Mouse (Mus musculus) cortical plate, adult 2 months (tissue): Measurements from ENCODE around the gene Cox4i1. TPM values are rescaled to one million over a fixed set of nuclear protein-coding genes. Genes with fewer than 3 reads are reported as not detected.

Experiments used
- H3K27ac ChIP-seq: fragments of 200-500 bp; 2 replicates; pipeline ENCODE4 v1.5.1; 2012; ENCODE audit warnings: low read length, control low read depth, inconsistent platforms; ENCODE audit not compliant: insufficient read depth
- H3K4me1 ChIP-seq: fragments of 200-500 bp; 2 replicates; pipeline ENCODE4 v1.6.1; 2011; ENCODE audit warnings: low read length; ENCODE audit not compliant: control insufficient read depth, insufficient read depth
- H3K4me3 ChIP-seq: fragments of 200-500 bp; 2 replicates; pipeline ENCODE4 v1.5.1; 2011; ENCODE audit warnings: mild to moderate bottlenecking, low read length, control low read depth; ENCODE audit not compliant: insufficient read depth
- CTCF ChIP-seq: fragments of 200-500 bp; IDR thresholded peaks from 2 replicates; pipeline ENCODE4 v1.5.1; 2011; ENCODE audit warnings: mild to moderate bottlenecking, control low read depth, low read length; ENCODE audit not compliant: insufficient read depth; ENCODE audit errors: extremely low read depth
- POLR2A ChIP-seq: fragments of 200-500 bp; IDR thresholded peaks from 2 replicates; pipeline ENCODE4 v1.6.1; 2011; ENCODE audit warnings: mild to moderate bottlenecking, low read length, control low read depth; ENCODE audit not compliant: insufficient read depth; ENCODE audit errors: extremely low read depth
- polyA plus RNA-seq: library from polyadenylated mRNA; depleted of rRNA; stranded (reverse); fragments of >200 nt; gene quantifications from 2 replicates; pipeline ENCODE4 v1.2.3, GENCODE M21; 2012

The Cox4i1 gene
- polyA plus RNA-seq, 1 experiment = 2,189 TPM

- no peaks in the 10 kb centered on the region for H3K4me1 ChIP-seq
- no peak overlapping the region for H3K4me3 ChIP-seq
- H3K27ac ChIP-seq = peak overlapping the region; percentile 7; the same call in 1 of the 2 replicates
- TF ChIP-seq POLR2A = no peak
- no peak for TF ChIP-seq CTCF
These were observed 31.5 kb downstream of the Cox4i1 start for GRCm38 (mm10) chr8:120699565-120699964.

GRCm38 (mm10) chr8:120700053-120700452, 32.0 kb downstream of the Cox4i1 start:
- no peak overlapping the region for H3K4me3 ChIP-seq
- TF ChIP-seq CTCF = no peak
- no peak for TF ChIP-seq POLR2A
- peak overlapping the region; percentile 7; the same call in 1 of the 2 replicates for H3K27ac ChIP-seq
- no peaks in the 10 kb centered on the region for H3K4me1 ChIP-seq

- H3K4me3 ChIP-seq = no peak overlapping the region
- TF ChIP-seq POLR2A (no peak), CTCF (no peak)
- H3K27ac ChIP-seq = no peak overlapping the region
- H3K4me1 ChIP-seq = no peaks in the 10 kb centered on the region
These were observed 33.9 kb downstream of the Cox4i1 start for GRCm38 (mm10) chr8:120701758-120702465.

GRCm38 (mm10) chr8:120704203-120704602, 36.2 kb downstream of the Cox4i1 start:
- Histone ChIP-seq H3K4me3 (no peak overlapping the region), H3K27ac (no peak overlapping the region), H3K4me1 (no peaks in the 10 kb centered on the region)
- TF ChIP-seq CTCF (no peak), POLR2A (no peak)

- no peaks in the 10 kb centered on the region for H3K4me1 ChIP-seq
- H3K4me3 ChIP-seq = no peak overlapping the region
- TF ChIP-seq CTCF (no peak), POLR2A (no peak)
- no peak overlapping the region for H3K27ac ChIP-seq
These were observed 37.1 kb downstream of the Cox4i1 start for GRCm38 (mm10) chr8:120705163-120705562.

GRCm38 (mm10) chr8:120706193-120706592, 38.2 kb downstream of the Cox4i1 start:
- no peak for TF ChIP-seq CTCF
- TF ChIP-seq POLR2A = no peak
- Histone ChIP-seq H3K27ac (no peak overlapping the region), H3K4me1 (no peaks in the 10 kb centered on the region), H3K4me3 (no peak overlapping the region)

GRCm38 (mm10) chr8:120709176-120709575, 41.2 kb downstream of the Cox4i1 start:
- TF ChIP-seq POLR2A (no peak), CTCF (no peak)
- no peak overlapping the region for H3K4me3 ChIP-seq

GRCm38 (mm10) chr8:120715200-120715599, 47.2 kb downstream of the Cox4i1 start:
- TF ChIP-seq POLR2A (no peak), CTCF (no peak)
- Histone ChIP-seq H3K4me1 (no peaks in the 10 kb centered on the region), H3K27ac (no peak overlapping the region), H3K4me3 (no peak overlapping the region)

More at GRCm38 (mm10) chr8:120709176-120709575, 41.2 kb downstream of the Cox4i1 start:
- H3K27ac ChIP-seq = no peak overlapping the region
- H3K4me1 ChIP-seq = no peaks in the 10 kb centered on the region

GRCm38 (mm10) chr8:120715996-120716680, 48.1 kb downstream of the Cox4i1 start:
- Histone ChIP-seq H3K27ac (no peak overlapping the region; the same call in 1 of the 2 replicates), H3K4me3 (no peak overlapping the region), H3K4me1 (no peaks in the 10 kb centered on the region)
- TF ChIP-seq CTCF (no peak), POLR2A (no peak)
